Mouse (Mus musculus): ENCODE measurements around the gene Fancg. TPM values are rescaled to one million over a fixed set of nuclear protein-coding genes. Genes with fewer than 3 reads are reported as not detected.

Fancg gene
- total and polyA plus RNA-seq, 3 experiments, result 13.2 to 18.7 (median 13.7) TPM

GRCm38 (mm10) chr4:42963480-42963879 lies 46.8 kb downstream of the Fancg start:
- peak; percentile 38 to 47; a peak in 3 of 4 replicates for TF ChIP-seq CTCF (conservative IDR thresholded peaks at IDR 0.05 in 1 of 2, IDR thresholded peaks at IDR 0.05 in 1 of 2; ENCODE audit: low read depth in 2 of 2, low read length in 2 of 2)
- no peak for TF ChIP-seq JUND (conservative IDR thresholded peaks at IDR 0.05; ENCODE audit: low read depth, low read length)
- TF ChIP-seq NELFE (IDR thresholded peaks at IDR 0.05; ENCODE audit: low read depth, low read length), result no peak
- no peak for TF ChIP-seq NRF1 (IDR thresholded peaks at IDR 0.05; ENCODE audit: low read depth, low read length)
- no peak for TF ChIP-seq ZC3H11A (IDR thresholded peaks at IDR 0.05; ENCODE audit: low read depth, low read length)
- TF ChIP-seq POLR2AphosphoS2 (IDR thresholded peaks at IDR 0.05; ENCODE audit: low read depth, low read length), result no peak
- TF ChIP-seq SMC3 (IDR thresholded peaks at IDR 0.05; ENCODE audit: low read depth, low read length), result no peak
- dilution Hi-C loops (cut with MboI; ENCODE audit: extremely low pct_ligation_motif_present, extremely low pct_unique_long_range_greater_than_20kb, low sequenced_read_pairs), result no loop called here
- Histone ChIP-seq H3K9me3 (replicated peaks; ENCODE audit: low read length) (no peaks in the 10 kb centered on the region), H3K4me1 (ENCODE audit: control insufficient read depth in 1 of 2, insufficient read depth in 2 of 2) (peaks cover 8 to 18% of the 10 kb centered on the region in 2 experiments), H3K36me3 (replicated peaks in 1 of 2; ENCODE audit: control insufficient read depth in 1 of 2, insufficient read depth in 1 of 2, low read length in 1 of 2) (peaks cover 0 to 14% of the 10 kb centered on the region in 2 experiments), H3K27me3 (replicated peaks) (no peaks in the 10 kb centered on the region), H3K4me3 (replicated peaks in 1 of 3; ENCODE audit: low read depth in 2 of 3, low read length in 2 of 3, poor library complexity in 1 of 3) (no peak overlapping the region), H3K9ac (ENCODE audit: insufficient read depth, low read depth) (no peak overlapping the region), H3K4me2 (ENCODE audit: insufficient read depth, low read depth, poor library complexity, severe bottlenecking) (no peak overlapping the region), H3K27ac (ENCODE audit: insufficient read depth, low read depth) (no peak overlapping the region), H3K79me2 (replicated peaks; ENCODE audit: control insufficient read depth, extremely low read depth, insufficient read depth, poor library complexity, severe bottlenecking) (no peaks in the 10 kb centered on the region)
- in situ Hi-C loops (cut with MboI; ENCODE audit: low pct_ligation_motif_present, low pct_unique_long_range_greater_than_20kb, low sequenced_read_pairs), result loop anchor here (5.0 kb wide), 1 partner anchor 91 kb away; the partner anchor contains the start of gene Fam205c
- DNase-seq (ENCODE audit: extremely low read depth), result no peak

GRCm38 (mm10) chr4:42961592-42961991 lies 48.7 kb downstream of the Fancg start:
- Histone ChIP-seq H3K79me2 (replicated peaks; ENCODE audit: control insufficient read depth, extremely low read depth, insufficient read depth, poor library complexity, severe bottlenecking) (no peaks in the 10 kb centered on the region), H3K27me3 (replicated peaks) (no peaks in the 10 kb centered on the region), H3K4me3 (replicated peaks in 1 of 3; ENCODE audit: low read depth in 2 of 3, low read length in 2 of 3, poor library complexity in 1 of 3) (no peak overlapping the region), H3K4me2 (ENCODE audit: insufficient read depth, low read depth, poor library complexity, severe bottlenecking) (no peak overlapping the region), H3K9ac (ENCODE audit: insufficient read depth, low read depth) (no peak overlapping the region), H3K4me1 (ENCODE audit: control insufficient read depth in 1 of 2, insufficient read depth in 2 of 2) (peaks cover 8 to 11% of the 10 kb centered on the region in 2 experiments), H3K36me3 (replicated peaks in 1 of 2; ENCODE audit: control insufficient read depth in 1 of 2, insufficient read depth in 1 of 2, low read length in 1 of 2) (peaks cover 4 to 31% of the 10 kb centered on the region in 2 experiments), H3K27ac (ENCODE audit: insufficient read depth, low read depth) (no peak overlapping the region), H3K9me3 (replicated peaks; ENCODE audit: low read length) (no peaks in the 10 kb centered on the region)
- DNase-seq (ENCODE audit: extremely low read depth), result peak; percentile 67
- TF ChIP-seq ELF1 (IDR thresholded peaks at IDR 0.05; ENCODE audit: low read depth, low read length), result no peak
- no peak for TF ChIP-seq JUND (conservative IDR thresholded peaks at IDR 0.05; ENCODE audit: low read depth, low read length)
- peak; percentile 35 for TF ChIP-seq RAD21 (IDR thresholded peaks at IDR 0.05; ENCODE audit: low read depth, low read length)
- TF ChIP-seq POLR2AphosphoS2 (IDR thresholded peaks at IDR 0.05; ENCODE audit: low read depth, low read length), result no peak
- no peak for TF ChIP-seq RCOR1 (conservative IDR thresholded peaks at IDR 0.05; ENCODE audit: low read depth, low read length)
- peak; percentile 58 for TF ChIP-seq SMC3 (IDR thresholded peaks at IDR 0.05; ENCODE audit: low read depth, low read length)
- TF ChIP-seq HCFC1 (IDR thresholded peaks at IDR 0.05; ENCODE audit: low read depth, low read length), result no peak
- TF ChIP-seq TBP (conservative IDR thresholded peaks at IDR 0.05; ENCODE audit: low read depth, low read length), result no peak
- no peak for TF ChIP-seq E2F4 (IDR thresholded peaks at IDR 0.05; ENCODE audit: insufficient replicate concordance, low read depth, low read length)
- no peak for TF ChIP-seq TCF12 (IDR thresholded peaks at IDR 0.05; ENCODE audit: low read depth, low read length)
- TF ChIP-seq MAFK (IDR thresholded peaks at IDR 0.05; ENCODE audit: insufficient replicate concordance, low read length), result no peak
- peak; percentile 72 to 77 for TF ChIP-seq CTCF (conservative IDR thresholded peaks at IDR 0.05 in 1 of 2, IDR thresholded peaks at IDR 0.05 in 1 of 2; ENCODE audit: low read depth in 2 of 2, low read length in 2 of 2)
- TF ChIP-seq PAX5 (IDR thresholded peaks at IDR 0.05; ENCODE audit: low read length), result no peak
- TF ChIP-seq ZKSCAN1 (IDR thresholded peaks at IDR 0.05; ENCODE audit: borderline replicate concordance, low read depth, low read length), result no peak
- no peak for TF ChIP-seq ZC3H11A (IDR thresholded peaks at IDR 0.05; ENCODE audit: low read depth, low read length)
- no peak for TF ChIP-seq ETS1 (conservative IDR thresholded peaks at IDR 0.05; ENCODE audit: low read depth, low read length)
- in situ Hi-C loops (cut with MboI; ENCODE audit: low pct_ligation_motif_present, low pct_unique_long_range_greater_than_20kb, low sequenced_read_pairs), result loop anchor here (5.0 kb wide), 1 partner anchor 89 kb away; the partner anchor contains the start of gene Fam205c
- dilution Hi-C loops (cut with MboI; ENCODE audit: extremely low pct_ligation_motif_present, extremely low pct_unique_long_range_greater_than_20kb, low sequenced_read_pairs), result no loop called here
